Mouse (Mus musculus): ENCODE measurements around the gene Frmd4a. TPM values are rescaled to one million over a fixed set of nuclear protein-coding genes. Genes with fewer than 3 reads are reported as not detected.

The Frmd4a gene
- polyA plus RNA-seq, 1 experiment from 2014 or later, result 57.1 TPM

DNA sequence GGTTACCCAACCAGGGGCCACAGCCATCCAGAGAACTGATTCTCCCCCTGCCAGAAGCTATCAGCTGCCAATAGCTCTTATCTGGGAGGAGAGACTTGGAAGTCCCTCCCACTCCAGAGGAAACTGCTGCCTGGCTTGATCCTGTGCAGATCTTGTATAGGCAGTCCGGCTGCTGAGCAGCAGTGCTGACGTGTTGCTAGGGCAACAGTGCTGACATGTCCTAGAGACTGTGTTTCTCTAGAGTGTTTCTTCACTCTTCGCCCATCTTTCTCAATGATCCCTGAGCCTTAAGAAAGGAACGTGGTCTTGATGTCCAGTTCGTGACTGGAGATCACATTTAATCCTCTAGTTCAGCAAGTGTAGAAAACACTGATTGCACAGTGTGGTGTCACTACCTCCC, 326.9 kb downstream of the Frmd4a start:
- Histone ChIP-seq H3K36me3 (no peaks in the 10 kb centered on the region), H3K9ac (replicated peaks) (no peak overlapping the region), H3K9me3 (no peaks in the 10 kb centered on the region), H3K4me2 (replicated peaks) (no peak overlapping the region), H3K27ac (no peak overlapping the region), H3K27me3 (no peaks in the 10 kb centered on the region), H3K4me3 (replicated peaks) (no peak overlapping the region), H3K4me1 (replicated peaks) (peaks cover 15% of the 10 kb centered on the region)
- no peak for ATAC-seq
- WGBS, result 84% methylated on average over 5 of the region's 5 CpGs

DNA sequence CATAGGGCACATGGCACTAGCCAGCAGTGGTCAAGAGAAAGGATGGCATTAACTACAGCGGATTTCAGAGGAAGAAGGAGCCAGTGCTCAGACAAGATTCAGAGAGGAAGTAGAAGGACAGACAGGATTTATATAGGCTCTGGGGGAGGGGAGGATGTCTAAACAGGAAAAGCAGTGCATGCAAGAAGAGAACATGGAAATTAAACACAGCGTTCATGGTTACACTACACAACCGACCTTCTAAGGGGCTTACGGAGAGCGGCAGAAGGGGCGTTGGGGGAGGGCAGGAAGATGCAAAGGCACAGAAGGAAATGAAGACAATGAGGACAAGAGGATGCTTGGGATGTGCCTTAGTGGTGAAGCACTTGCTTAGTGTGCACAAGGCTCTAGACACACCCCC, 328.7 kb downstream of the Frmd4a start:
- H3K27ac ChIP-seq, result no peak overlapping the region
- WGBS, result 80% methylated on average over 6 of the region's 6 CpGs
- H3K36me3 ChIP-seq, result no peaks in the 10 kb centered on the region
- no peak overlapping the region for H3K9ac ChIP-seq (replicated peaks)
- H3K9me3 ChIP-seq, result no peaks in the 10 kb centered on the region
- H3K27me3 ChIP-seq, result no peaks in the 10 kb centered on the region
- no peak overlapping the region for H3K4me2 ChIP-seq (replicated peaks)
- no peak overlapping the region for H3K4me3 ChIP-seq (replicated peaks)
- ATAC-seq, result no peak
- peaks cover 8% of the 10 kb centered on the region; the same call in 1 of the 2 replicates for H3K4me1 ChIP-seq (replicated peaks)

DNA sequence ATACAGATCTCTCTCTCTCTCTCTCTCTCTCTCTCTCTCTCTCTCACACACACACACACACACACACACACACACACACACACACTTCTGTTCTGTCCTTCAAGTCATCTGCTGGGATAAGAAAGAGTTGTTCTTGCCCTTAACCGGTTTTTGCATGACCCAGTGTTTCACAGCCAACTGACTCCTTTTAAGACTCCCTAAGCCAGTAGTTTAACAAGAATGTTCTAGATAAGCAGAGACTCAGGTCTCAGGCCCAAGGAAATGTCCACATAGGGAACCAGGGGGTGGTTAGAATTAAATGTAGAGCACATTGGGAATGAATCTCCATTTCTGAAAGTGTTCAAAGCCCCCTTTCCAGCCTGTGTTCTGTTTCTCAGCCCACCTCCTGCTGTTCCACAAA, 329.4 kb downstream of the Frmd4a start:
- H3K27me3 ChIP-seq, result no peaks in the 10 kb centered on the region
- 45% methylated on average over 1 of the region's 1 CpGs for WGBS
- H3K4me3 ChIP-seq (replicated peaks), result no peak overlapping the region
- H3K4me2 ChIP-seq (replicated peaks), result no peak overlapping the region
- H3K36me3 ChIP-seq, result no peaks in the 10 kb centered on the region
- H3K9ac ChIP-seq (replicated peaks), result no peak overlapping the region
- no peaks in the 10 kb centered on the region for H3K9me3 ChIP-seq
- no peak overlapping the region for H3K27ac ChIP-seq
- H3K4me1 ChIP-seq (replicated peaks), result peaks cover 8% of the 10 kb centered on the region; the same call in 1 of the 2 replicates
- no peak for ATAC-seq

DNA sequence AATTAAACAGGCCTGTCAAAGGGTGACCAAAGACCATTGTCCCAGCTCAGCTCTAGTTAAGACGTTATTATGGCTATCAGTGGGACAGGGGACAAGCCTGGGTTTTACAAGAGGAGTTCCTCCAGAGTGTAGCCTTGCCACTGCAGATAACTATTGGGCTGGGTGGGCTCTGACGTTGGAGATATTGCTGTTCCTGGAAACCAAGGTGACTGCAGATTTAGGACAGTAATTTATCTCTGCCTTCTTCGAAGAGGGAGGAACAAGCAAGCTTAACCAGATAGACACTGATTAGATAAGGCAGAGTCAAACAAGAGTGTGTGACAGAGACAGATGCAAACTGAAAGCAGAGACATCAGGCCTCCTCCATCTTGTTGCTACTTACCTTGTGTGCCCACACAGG, 330.3 kb downstream of the Frmd4a start:
- no peak overlapping the region for H3K9ac ChIP-seq (replicated peaks)
- H3K4me3 ChIP-seq (replicated peaks), result no peak overlapping the region
- 59% methylated on average over 3 of the region's 3 CpGs for WGBS
- no peak overlapping the region for H3K27ac ChIP-seq
- H3K36me3 ChIP-seq, result no peaks in the 10 kb centered on the region
- H3K9me3 ChIP-seq, result no peaks in the 10 kb centered on the region
- H3K4me2 ChIP-seq (replicated peaks), result no peak overlapping the region
- peaks cover 8% of the 10 kb centered on the region; the same call in 1 of the 2 replicates for H3K4me1 ChIP-seq (replicated peaks)
- no peaks in the 10 kb centered on the region for H3K27me3 ChIP-seq
- ATAC-seq, result no peak

DNA sequence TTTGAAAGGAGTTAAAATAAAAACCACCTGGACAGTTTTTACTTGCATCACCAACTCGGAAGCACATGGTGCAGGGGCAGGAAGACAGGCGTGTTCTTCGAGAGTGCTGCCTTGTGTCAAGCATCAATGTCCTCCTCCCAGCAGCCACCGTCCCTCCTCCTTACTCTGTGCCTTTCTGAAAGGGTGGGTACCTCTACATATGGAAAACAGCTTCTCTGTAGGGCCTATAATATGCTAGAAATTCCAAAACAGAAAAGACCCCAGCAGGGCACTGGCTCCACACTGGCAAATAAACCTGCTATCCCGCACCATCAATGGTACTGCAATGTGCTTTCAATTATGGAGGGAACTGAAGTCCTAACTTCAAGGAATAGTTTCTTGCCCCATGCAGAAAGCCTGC, 331.0 kb downstream of the Frmd4a start:
- 82% methylated on average over 5 of the region's 5 CpGs for WGBS
- H3K4me1 ChIP-seq (replicated peaks), result peaks cover 8% of the 10 kb centered on the region; the same call in 1 of the 2 replicates
- H3K9ac ChIP-seq (replicated peaks), result no peak overlapping the region
- ATAC-seq, result no peak
- no peak overlapping the region for H3K4me3 ChIP-seq (replicated peaks)
- H3K27ac ChIP-seq, result no peak overlapping the region
- no peaks in the 10 kb centered on the region for H3K36me3 ChIP-seq
- no peaks in the 10 kb centered on the region for H3K9me3 ChIP-seq
- no peaks in the 10 kb centered on the region for H3K27me3 ChIP-seq
- H3K4me2 ChIP-seq (replicated peaks), result no peak overlapping the region

DNA sequence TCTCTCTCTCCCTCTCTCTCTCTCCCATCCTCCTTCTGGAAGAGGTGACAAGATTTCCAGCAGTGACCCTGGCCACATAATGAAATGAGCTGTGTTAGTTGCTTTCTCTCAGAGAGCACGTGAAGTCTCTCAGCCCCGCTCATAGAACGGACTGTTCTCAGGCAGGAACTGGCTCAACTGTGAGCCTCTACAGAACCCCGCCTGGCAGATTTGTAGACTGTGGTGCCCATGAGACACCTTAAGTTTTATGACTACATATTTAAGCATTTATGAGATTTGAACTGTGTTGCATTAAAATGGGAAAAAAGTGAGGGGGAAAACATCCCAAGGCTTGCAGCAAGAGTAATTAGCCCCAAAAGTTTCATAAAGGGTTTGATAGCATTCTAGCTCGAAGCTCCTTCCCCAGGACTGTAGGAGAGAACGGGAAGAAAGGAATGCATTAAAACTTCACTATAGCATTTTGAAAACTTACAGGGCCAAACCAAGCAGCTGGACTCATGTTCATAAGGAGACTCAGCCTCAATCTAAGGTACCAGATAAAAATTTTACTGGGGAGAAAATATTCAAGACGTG, 339.4 kb downstream of the Frmd4a start:
- H3K9me3 ChIP-seq, result no peaks in the 10 kb centered on the region
- H3K4me3 ChIP-seq (replicated peaks), result no peak overlapping the region
- H3K4me1 ChIP-seq (replicated peaks), result no peaks in the 10 kb centered on the region
- no peaks in the 10 kb centered on the region for H3K27me3 ChIP-seq
- no peak overlapping the region for H3K9ac ChIP-seq (replicated peaks)
- H3K27ac ChIP-seq, result no peak overlapping the region
- no peak overlapping the region for H3K4me2 ChIP-seq (replicated peaks)
- ATAC-seq, result no peak
- no peaks in the 10 kb centered on the region for H3K36me3 ChIP-seq
- WGBS, result 92% methylated on average over 7 of the region's 7 CpGs

DNA sequence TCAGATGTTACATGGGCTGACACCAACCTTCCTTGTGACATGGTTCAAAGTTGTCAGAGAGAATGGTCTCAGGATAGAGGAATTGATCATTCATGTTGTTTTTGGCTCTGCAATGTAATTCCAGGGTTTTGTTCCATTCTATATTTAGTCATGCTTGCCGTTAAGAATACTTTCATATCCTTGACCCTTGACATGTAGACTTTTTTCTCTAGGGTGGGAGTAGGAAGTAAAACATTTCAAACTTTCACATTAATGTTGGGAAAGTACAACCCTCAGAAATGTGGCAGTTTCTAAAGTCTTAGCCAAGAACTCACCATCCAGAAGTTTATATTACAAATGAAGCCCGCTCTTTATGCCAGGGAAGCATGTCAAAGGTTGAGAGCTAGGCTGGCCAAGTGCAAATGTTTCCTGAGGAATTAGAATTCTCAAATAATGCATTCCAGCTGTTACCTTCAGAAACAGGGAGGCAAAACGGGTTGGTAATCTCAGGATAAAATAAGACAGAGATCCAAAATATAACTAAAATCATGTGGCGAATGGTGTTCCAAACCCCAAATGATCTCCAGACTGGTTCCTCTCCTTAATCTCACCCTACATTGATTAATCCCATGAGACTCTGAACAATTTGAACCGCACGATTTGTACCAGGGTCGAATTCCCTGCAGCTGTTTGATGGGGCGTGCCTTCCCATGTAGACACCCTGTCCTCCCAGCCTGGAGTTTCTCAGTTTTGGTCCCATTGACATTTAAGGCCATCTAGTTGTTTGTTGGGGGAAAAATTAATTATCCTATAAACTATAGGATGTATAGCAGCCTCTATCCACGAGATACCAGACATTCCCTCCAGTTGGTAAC, 344.7 kb downstream of the Frmd4a start:
- Histone ChIP-seq H3K4me2 (replicated peaks) (no peak overlapping the region), H3K9me3 (no peaks in the 10 kb centered on the region), H3K4me3 (replicated peaks) (no peak overlapping the region), H3K36me3 (no peaks in the 10 kb centered on the region), H3K27ac (no peak overlapping the region), H3K4me1 (replicated peaks) (no peaks in the 10 kb centered on the region), H3K9ac (replicated peaks) (no peak overlapping the region), H3K27me3 (no peaks in the 10 kb centered on the region)
- 88% methylated on average over 9 of the region's 9 CpGs for WGBS
- no peak for ATAC-seq

DNA sequence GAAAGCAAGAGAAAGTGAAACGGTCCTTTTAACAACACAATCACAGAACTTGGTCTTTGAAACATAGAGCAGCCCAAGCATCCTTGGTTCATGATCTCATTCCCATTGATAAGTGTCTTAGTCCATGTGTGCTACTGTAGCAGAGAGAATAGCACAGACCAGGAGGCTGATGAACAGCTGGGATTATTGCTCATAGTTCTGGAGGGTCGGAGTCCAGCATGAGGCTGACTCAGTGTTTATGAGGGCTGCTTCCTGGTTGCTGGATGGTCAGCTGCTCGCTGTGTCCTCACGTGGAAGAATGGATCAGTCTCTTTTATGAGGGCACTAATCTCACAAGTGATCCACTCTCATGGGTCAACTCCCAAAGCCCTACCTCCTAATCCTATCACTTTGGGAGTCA, 347.4 kb downstream of the Frmd4a start:
- Histone ChIP-seq H3K4me2 (replicated peaks) (no peak overlapping the region), H3K4me3 (replicated peaks) (no peak overlapping the region)

DNA sequence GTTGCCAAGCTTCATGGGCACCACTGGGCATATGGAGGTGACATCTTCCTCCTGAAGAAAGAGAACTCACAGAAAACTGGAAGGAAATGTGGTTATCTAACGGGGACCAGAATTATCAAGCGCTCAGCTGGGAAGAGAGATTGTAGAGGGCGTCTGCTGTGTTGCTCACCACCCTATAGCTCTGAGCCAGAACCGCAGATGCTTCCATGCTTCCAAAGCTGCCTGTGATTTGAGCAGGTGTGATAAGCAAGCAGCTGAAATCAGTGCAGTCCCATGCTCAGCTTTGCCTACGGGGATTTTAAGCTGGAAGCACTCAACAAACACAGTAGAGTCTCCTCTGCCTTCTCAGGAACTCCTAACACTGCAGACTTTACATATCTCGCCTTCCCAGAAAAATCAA, 351.0 kb downstream of the Frmd4a start:
- Histone ChIP-seq H3K27me3 (no peaks in the 10 kb centered on the region), H3K4me2 (replicated peaks) (no peak overlapping the region), H3K36me3 (no peaks in the 10 kb centered on the region), H3K4me1 (replicated peaks) (0 out of 2 replicates have a peak, but pooled peaks cover 7% of the 10 kb centered on the region), H3K27ac (no peak overlapping the region), H3K4me3 (replicated peaks) (no peak overlapping the region), H3K9me3 (no peaks in the 10 kb centered on the region), H3K9ac (replicated peaks) (no peak overlapping the region)
- WGBS, result 88% methylated on average over 6 of the region's 6 CpGs
- no peak for ATAC-seq

More for the DNA sequence above, 347.4 kb downstream of the Frmd4a start:
- H3K9ac ChIP-seq (replicated peaks), result no peak overlapping the region
- ATAC-seq, result no peak
- no peak overlapping the region for H3K27ac ChIP-seq
- no peaks in the 10 kb centered on the region for H3K27me3 ChIP-seq
- WGBS, result 76% methylated on average over 4 of the region's 4 CpGs
- no peaks in the 10 kb centered on the region for H3K36me3 ChIP-seq
- no peaks in the 10 kb centered on the region for H3K4me1 ChIP-seq (replicated peaks)
- no peaks in the 10 kb centered on the region for H3K9me3 ChIP-seq

DNA sequence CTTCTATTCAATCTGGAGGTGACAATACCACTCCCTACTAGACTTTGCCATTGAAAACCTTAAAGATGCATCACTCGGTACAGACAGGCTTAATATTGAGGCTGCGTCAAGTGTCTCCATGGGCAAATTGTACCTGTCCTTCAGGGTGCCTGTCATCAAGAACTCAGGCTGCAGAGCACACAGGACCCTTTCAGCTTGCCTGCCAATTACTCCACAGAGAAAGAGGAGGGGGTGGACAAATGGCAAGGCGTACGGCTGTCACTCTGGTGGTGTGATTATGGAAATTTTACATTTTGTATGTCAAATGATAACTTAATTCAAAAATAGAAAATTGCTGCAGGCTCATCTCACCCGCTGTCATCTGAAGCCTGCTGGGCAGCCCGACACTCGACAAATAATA, 353.0 kb downstream of the Frmd4a start:
- H3K27ac ChIP-seq, result no peak overlapping the region
- no peak overlapping the region for H3K4me3 ChIP-seq (replicated peaks)
- H3K4me1 ChIP-seq (replicated peaks), result 0 out of 2 replicates have a peak, but pooled peaks cover 7% of the 10 kb centered on the region
- 73% methylated on average over 7 of the region's 7 CpGs for WGBS
- H3K4me2 ChIP-seq (replicated peaks), result no peak overlapping the region
- H3K36me3 ChIP-seq, result no peaks in the 10 kb centered on the region
- peak; percentile 68 for ATAC-seq
- no peak overlapping the region for H3K9ac ChIP-seq (replicated peaks)
- no peaks in the 10 kb centered on the region for H3K27me3 ChIP-seq
- no peaks in the 10 kb centered on the region for H3K9me3 ChIP-seq

DNA sequence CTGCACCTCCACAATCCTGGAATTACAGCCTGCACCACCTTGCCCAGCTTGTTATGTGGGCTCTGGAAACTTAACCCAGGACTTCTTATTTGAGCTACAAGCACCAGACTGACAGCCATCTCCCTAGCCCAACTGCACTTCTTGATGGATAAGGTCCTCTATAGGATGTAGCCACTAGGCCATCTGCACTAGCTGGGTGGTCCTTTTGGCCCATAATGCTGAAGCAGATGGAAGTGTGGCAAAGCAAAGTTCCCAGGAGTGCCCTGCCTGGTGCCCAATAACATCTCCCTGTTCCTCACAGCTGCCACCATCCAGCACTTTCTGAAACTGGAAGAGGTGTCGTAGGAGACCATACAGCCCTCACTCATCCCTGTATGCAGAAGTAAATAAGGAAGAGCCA, 353.8 kb downstream of the Frmd4a start:
- H3K4me1 ChIP-seq (replicated peaks), result 0 out of 2 replicates have a peak, but pooled peaks cover 7% of the 10 kb centered on the region
- H3K36me3 ChIP-seq, result no peaks in the 10 kb centered on the region
- no peak overlapping the region for H3K4me2 ChIP-seq (replicated peaks)
- no peak overlapping the region; the same call in 1 of the 2 replicates for H3K27ac ChIP-seq
- no peak for ATAC-seq
- 89% methylated on average over 1 of the region's 1 CpGs for WGBS
- H3K4me3 ChIP-seq (replicated peaks), result no peak overlapping the region
- no peaks in the 10 kb centered on the region for H3K27me3 ChIP-seq
- H3K9me3 ChIP-seq, result no peaks in the 10 kb centered on the region
- no peak overlapping the region for H3K9ac ChIP-seq (replicated peaks)

DNA sequence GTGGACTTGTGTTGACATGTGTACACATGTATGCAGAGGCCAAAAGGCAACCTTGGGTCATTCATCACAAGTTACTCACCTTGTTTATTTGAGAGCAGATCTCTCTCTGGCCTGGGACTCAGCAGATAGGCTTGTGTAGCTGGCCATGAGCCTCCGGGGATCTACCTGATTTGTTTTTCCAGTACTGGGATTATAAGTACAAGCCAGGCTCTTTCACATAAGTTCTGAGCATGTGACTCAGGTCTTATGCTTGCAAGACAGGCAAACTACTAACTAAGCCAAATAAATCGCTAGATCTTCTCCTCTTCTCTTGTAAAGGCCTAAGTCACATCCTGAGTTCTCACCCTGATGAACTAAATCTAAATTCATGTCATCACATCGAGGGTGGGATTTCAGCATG, 361.3 kb downstream of the Frmd4a start:
- no peak overlapping the region for H3K9ac ChIP-seq (replicated peaks)
- 90% methylated on average over 3 of the region's 3 CpGs for WGBS

More for the DNA sequence above, 361.3 kb downstream of the Frmd4a start:
- ATAC-seq, result no peak
- Histone ChIP-seq H3K27me3 (no peaks in the 10 kb centered on the region), H3K4me1 (replicated peaks) (no peaks in the 10 kb centered on the region), H3K4me2 (replicated peaks) (no peak overlapping the region), H3K4me3 (replicated peaks) (no peak overlapping the region), H3K9me3 (no peaks in the 10 kb centered on the region), H3K27ac (no peak overlapping the region), H3K36me3 (no peaks in the 10 kb centered on the region)

Measured in midbrain, embryonic 13.5 days (tissue).